Mouse (Mus musculus) forebrain, embryonic 12.5 days (tissue): Measurements from ENCODE around the gene Slc18a2. TPM values are rescaled to one million over a fixed set of nuclear protein-coding genes. Genes with fewer than 3 reads are reported as not detected.
A peak's percentile ranks its signal among the peaks of the same experiment; 100 is the strongest.

Experiments
- ATAC-seq: fragments of 200-750 bp; cut with Nextera tagmentation; 2 replicates; pipeline ENCODE4 v1.8.0; 2017; ENCODE audit warnings: moderate TSS enrichment; ENCODE audit not compliant: low FRiP score
- H3K27ac ChIP-seq: fragments of 300-500 bp; sonication (generic); 2 replicates; pipeline ENCODE4 v1.5.1; 2016; ENCODE audit warnings: mild to moderate bottlenecking
- H3K27me3 ChIP-seq: fragments of 300-500 bp; sonication (generic); 2 replicates; pipeline ENCODE4 v1.6.1; 2016; ENCODE audit warnings: mild to moderate bottlenecking
- H3K36me3 ChIP-seq: fragments of 300-500 bp; sonication (generic); replicated peaks from 2 replicates; pipeline ENCODE4 v1.6.1; 2016; ENCODE audit warnings: mild to moderate bottlenecking
- H3K4me1 ChIP-seq: fragments of 300-500 bp; sonication (generic); 2 replicates; pipeline ENCODE4 v1.6.1; 2016
- H3K4me2 ChIP-seq: fragments of 300-500 bp; sonication (generic); 2 replicates; pipeline ENCODE4 v1.6.1; 2016; ENCODE audit warnings: mild to moderate bottlenecking, moderate library complexity
- H3K4me3 ChIP-seq: fragments of 300-500 bp; sonication (generic); replicated peaks from 2 replicates; pipeline ENCODE4 v1.5.1; 2016; ENCODE audit warnings: mild to moderate bottlenecking
- H3K9ac ChIP-seq: fragments of 300-500 bp; sonication (generic); 2 replicates; pipeline ENCODE4 v1.6.1; 2016; ENCODE audit warnings: mild to moderate bottlenecking
- H3K9me3 ChIP-seq: fragments of 300-500 bp; sonication (generic); 2 replicates; pipeline ENCODE4 v1.6.1; 2016
- WGBS: fragments of 180-500 bp; shearing (Covaris S2); methylation state at CpG from one replicate; pipeline ENCODE4 v1.1.7; 2016; 5-methylcytosine and 5-hydroxymethylcytosine counted together
- polyA plus RNA-seq: library from polyadenylated mRNA; unstranded; fragments of >200 nt; fragmentation: Nextera tagmentation; extraction: Ambion mirVana; gene quantifications from 2 replicates; pipeline ENCODE4 v1.2.1, GENCODE M21; 2016

Gene Slc18a2
- polyA plus RNA-seq, 1 experiment from 2014 or later = 22.1 TPM

DNA sequence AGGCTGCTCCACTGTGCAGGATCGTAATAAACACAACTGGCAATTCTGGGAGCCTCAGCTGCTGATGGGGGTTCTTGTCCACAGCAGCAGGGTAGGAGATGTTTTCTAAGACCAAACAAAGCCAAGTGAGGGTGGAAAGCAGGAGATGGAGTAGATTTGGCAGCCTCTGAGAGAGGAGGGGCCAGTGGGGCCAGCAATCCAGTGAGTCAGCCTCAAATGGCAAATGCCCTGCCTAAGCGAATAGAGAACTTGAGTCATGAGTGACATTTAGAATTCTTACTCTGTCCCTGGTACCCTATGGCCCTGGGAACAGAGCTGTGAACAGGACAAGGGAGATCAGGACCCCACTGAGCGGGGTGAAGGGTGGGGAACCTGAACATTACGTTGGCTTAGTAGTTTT, 12.6 kb upstream of the Slc18a2 start:
- Histone ChIP-seq H3K4me2 (no peak overlapping the region), H3K4me1 (peaks cover 5% of the 10 kb centered on the region; the same call in 1 of the 2 replicates), H3K9me3 (no peaks in the 10 kb centered on the region), H3K36me3 (no peaks in the 10 kb centered on the region), H3K27ac (no peak overlapping the region), H3K27me3 (no peaks in the 10 kb centered on the region; the same call in 1 of the 2 replicates), H3K4me3 (no peak overlapping the region), H3K9ac (no peak overlapping the region)
- 88% methylated on average over 4 of the region's 4 CpGs for WGBS
- ATAC-seq = no peak

DNA sequence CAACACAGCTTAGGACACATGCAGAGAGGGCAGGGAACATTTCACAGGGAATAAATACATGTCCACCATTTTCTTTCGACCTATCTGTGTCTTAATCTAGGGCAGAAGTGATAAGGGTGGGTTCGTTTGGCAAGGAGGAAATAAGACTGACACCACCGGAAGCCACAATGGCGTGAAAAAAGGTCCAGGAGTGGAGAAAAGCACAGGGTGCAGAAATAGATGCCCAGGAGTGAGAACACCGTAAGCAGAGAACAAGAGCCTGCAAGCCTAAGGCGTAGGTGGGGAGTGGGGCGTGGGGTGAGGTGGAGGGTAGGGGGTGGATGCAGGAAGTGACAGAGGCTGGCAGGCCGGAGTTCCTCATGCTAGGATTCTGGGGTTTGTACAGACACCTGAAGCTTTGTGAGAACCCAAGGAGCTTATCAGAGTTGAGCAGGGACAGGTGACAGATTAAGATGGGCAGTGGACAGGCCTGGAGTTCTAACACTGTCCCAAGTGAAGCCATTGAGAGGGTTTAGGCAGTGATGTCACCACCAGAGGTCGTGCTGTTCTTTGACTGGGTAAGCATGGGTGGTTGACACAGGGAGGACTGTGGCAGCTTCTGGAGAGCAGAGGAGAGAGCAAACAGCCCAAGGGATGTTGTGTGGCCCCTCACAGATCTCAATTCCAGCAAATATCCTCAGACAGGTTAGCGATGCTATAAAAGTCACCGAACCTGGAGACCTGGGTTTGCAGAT, 12.0 kb upstream of the Slc18a2 start:
- no peak for ATAC-seq
- WGBS = 85% methylated on average over 11 of the region's 11 CpGs
- no peak overlapping the region for H3K27ac ChIP-seq
- H3K27me3 ChIP-seq = no peaks in the 10 kb centered on the region; the same call in 1 of the 2 replicates
- H3K4me2 ChIP-seq = no peak overlapping the region
- no peaks in the 10 kb centered on the region for H3K36me3 ChIP-seq
- H3K9me3 ChIP-seq = no peaks in the 10 kb centered on the region
- H3K4me1 ChIP-seq = peaks cover 5% of the 10 kb centered on the region; the same call in 1 of the 2 replicates
- H3K4me3 ChIP-seq = no peak overlapping the region
- H3K9ac ChIP-seq = no peak overlapping the region

DNA sequence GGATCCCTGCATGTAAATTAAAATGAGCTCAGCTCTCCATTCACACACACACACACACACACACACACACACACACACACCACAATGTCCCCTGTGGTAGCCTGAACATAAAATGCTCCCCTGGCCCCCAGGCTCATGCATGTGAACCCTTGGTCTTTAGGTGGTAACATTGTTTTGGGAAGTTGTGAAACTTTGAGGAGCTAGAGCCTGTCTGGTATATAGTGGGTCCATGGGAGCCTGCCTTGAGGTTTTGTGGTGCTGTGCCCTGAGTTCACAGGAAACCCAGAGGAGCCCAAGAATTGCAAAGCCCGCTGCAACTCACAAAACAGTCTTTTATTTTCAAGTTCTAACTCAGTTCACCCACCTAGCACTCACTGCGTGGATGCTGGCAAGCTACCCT, 8.0 kb upstream of the Slc18a2 start:
- Histone ChIP-seq H3K4me2 (no peak overlapping the region), H3K36me3 (no peaks in the 10 kb centered on the region), H3K9me3 (no peaks in the 10 kb centered on the region), H3K4me1 (no peaks in the 10 kb centered on the region), H3K9ac (no peak overlapping the region), H3K27me3 (no peaks in the 10 kb centered on the region), H3K4me3 (no peak overlapping the region), H3K27ac (no peak overlapping the region)
- no peak for ATAC-seq
- WGBS = 74% methylated on average over 2 of the region's 2 CpGs

DNA sequence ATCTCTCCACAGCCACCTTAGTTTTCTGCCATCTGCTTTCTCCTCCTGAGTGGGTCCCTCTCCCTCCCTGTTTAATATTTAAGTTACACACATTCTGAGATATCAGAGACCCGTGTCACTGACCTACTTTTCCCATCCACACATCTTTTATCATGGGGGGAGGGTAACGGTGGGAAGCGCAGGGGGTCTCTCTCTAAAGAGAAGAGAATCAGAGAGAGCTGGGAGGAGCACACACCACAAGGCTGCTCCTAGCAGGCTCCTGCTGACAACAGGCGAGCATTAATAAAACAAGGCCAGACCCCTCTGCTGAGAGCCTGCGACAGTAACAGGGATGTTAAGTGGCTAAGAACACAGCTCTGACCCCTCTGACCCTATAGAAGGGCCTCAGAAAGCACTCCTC, 1.1 kb upstream of the Slc18a2 start:
- H3K4me2 ChIP-seq = no peak overlapping the region
- peaks cover 48% of the 10 kb centered on the region for H3K27me3 ChIP-seq
- H3K9ac ChIP-seq = peak overlapping the region; percentile 4; the same call in 1 of the 2 replicates
- H3K4me3 ChIP-seq = no peak overlapping the region
- 51% methylated on average over 5 of the region's 5 CpGs for WGBS
- ATAC-seq = no peak
- peaks cover 26% of the 10 kb centered on the region for H3K4me1 ChIP-seq
- no peak overlapping the region for H3K27ac ChIP-seq
- H3K36me3 ChIP-seq = no peaks in the 10 kb centered on the region
- H3K9me3 ChIP-seq = no peaks in the 10 kb centered on the region

DNA sequence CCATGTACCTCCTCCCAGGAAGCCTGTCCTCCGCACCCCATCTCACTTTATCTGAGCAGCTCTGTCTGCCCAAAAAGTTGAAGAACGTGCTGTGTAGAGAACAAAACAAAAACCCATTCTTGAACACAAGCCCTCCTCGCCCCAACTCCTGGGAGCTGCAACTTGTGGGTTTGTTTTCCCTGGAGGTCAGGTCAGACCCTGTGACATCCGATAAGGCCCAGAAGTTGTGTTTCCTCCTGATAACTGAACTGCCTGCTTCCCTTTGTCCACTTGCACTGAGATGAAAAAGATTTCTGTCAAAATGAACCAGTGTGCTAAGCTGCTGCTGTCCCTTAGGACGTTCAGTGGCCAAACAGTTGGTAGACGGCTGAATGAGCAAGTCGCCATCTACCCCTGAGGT, 908 bp downstream of the Slc18a2 start:
- peaks cover 48% of the 10 kb centered on the region for H3K27me3 ChIP-seq
- peak overlapping the region; percentile 49 for H3K4me3 ChIP-seq
- H3K4me1 ChIP-seq = peaks cover 44% of the 10 kb centered on the region
- no peak for ATAC-seq
- H3K9me3 ChIP-seq = no peaks in the 10 kb centered on the region
- H3K36me3 ChIP-seq = no peaks in the 10 kb centered on the region
- H3K4me2 ChIP-seq = peak overlapping the region; percentile 83
- H3K9ac ChIP-seq = peak overlapping the region; percentile 58; the same call in 1 of the 2 replicates
- no peak overlapping the region for H3K27ac ChIP-seq
- WGBS = 50% methylated on average over 7 of the region's 7 CpGs

DNA sequence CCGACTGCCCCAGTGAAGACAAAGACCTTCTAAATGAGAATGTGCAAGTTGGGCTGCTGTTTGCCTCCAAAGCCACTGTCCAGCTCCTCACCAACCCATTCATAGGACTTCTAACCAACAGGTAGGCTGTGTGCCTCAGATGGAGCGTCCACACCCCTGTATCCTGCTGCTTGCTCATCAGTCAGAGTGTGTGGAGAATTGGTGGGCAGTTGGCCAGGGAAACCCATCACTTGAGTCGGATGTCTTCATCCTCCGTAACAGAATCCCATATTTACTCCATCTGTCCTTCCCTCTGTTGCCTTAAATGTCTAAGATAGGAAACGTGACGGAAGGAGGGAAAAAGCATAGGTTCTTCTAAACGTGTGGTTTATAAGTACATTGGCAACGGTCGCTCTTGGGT, 2.5 kb downstream of the Slc18a2 start:
- H3K4me3 ChIP-seq = no peak overlapping the region
- no peak overlapping the region for H3K9ac ChIP-seq
- H3K4me1 ChIP-seq = peaks cover 59% of the 10 kb centered on the region
- ATAC-seq = no peak
- H3K27ac ChIP-seq = no peak overlapping the region
- H3K9me3 ChIP-seq = no peaks in the 10 kb centered on the region
- H3K4me2 ChIP-seq = no peak overlapping the region
- 90% methylated on average over 9 of the region's 9 CpGs for WGBS
- H3K36me3 ChIP-seq = no peaks in the 10 kb centered on the region
- H3K27me3 ChIP-seq = peaks cover 48% of the 10 kb centered on the region

DNA sequence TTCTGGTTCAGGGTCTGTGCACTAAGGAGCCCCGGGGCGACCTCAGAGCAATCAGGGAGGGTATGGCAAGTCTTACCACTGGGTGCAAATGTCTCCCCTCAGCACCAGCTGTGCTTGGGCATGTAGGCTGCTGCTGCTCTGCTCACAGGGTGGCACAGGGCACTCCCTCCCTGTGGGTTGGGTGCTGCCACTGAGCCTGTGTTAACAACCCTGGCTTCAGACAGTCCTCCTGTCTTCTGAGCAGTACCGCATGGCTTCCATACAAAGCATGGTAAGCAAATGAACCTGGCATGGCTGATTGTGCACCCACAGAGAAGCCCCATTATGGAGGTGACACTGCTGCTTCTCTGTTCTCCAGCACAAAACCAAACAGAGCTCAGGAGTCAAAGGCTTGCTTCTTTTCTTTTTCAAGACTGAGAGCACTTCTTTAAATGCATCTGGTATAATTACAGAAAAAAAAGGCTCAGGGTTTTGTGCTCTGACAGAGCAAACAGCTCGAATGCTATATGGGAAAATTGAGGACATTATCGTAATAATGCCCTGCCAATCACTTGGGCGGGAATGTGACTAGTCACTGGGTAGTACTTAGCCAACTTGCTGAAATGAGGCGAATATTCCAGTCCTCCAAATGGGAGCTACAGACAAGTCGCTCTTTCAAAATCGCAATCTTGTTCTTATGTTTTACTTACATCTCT, 4.3 kb downstream of the Slc18a2 start:
- WGBS = 38% methylated on average over 9 of the region's 9 CpGs
- Histone ChIP-seq H3K9me3 (no peaks in the 10 kb centered on the region), H3K4me2 (peak overlapping the region; percentile 4), H3K4me3 (no peak overlapping the region), H3K9ac (peak overlapping the region; percentile 36; the same call in 1 of the 2 replicates), H3K27ac (peak overlapping the region; percentile 86), H3K4me1 (peaks cover 55% of the 10 kb centered on the region), H3K27me3 (peaks cover 37% of the 10 kb centered on the region), H3K36me3 (no peaks in the 10 kb centered on the region)
- ATAC-seq = peak; percentile 54

DNA sequence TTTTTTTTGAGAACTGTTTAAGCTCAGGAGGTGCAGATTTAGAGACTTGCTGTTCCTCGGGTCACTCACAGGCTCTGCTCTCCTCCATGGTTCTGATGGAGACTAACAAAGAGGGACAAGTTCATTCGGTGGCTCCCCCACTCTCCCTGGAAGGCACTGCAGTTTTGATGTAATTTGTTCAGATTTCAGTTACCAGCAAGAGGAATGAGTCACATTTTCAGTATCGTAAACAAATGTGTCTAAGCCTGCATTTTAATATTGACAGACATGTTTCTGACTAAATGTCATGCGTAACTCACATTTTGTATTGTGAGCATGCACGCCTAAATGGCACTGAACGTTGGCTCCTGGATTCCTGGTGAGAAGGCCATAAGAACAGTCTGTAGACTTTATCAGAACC, 5.2 kb downstream of the Slc18a2 start:
- Histone ChIP-seq H3K4me1 (peaks cover 46% of the 10 kb centered on the region), H3K36me3 (no peaks in the 10 kb centered on the region), H3K4me3 (no peak overlapping the region), H3K4me2 (no peak overlapping the region), H3K27ac (peak overlapping the region; percentile 58; the same call in 1 of the 2 replicates), H3K9ac (no peak overlapping the region), H3K27me3 (peaks cover 27% of the 10 kb centered on the region), H3K9me3 (no peaks in the 10 kb centered on the region)
- ATAC-seq = no peak
- 53% methylated on average over 6 of the region's 6 CpGs for WGBS

DNA sequence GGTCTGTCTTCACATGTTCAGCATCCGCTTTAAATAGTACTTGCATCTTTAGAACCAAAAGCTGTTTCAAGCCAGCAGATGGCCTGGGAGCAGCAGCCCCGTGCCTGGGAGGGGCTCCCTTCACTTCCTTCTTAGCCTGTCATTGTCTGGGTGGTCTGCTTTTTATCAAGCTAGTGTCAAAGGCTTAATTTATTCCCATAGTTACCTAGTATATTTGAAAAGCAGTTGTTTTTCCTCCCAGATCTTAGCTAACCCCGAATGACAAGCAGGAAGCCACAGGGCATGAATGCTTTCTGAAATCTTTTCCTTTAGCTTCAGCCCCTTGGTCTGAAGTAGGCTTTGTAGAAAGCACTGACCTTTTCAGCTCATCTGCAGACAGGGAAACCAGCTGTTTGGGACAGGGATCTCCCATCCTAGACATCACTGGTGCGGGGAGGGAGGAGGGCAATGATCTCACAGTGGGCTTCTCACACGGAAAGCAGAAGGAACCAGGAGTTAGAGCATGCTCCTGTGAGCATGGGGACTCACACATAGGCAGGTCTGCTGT, 6.8 kb downstream of the Slc18a2 start:
- no peaks in the 10 kb centered on the region for H3K9me3 ChIP-seq
- no peak overlapping the region for H3K4me2 ChIP-seq
- 7% methylated on average over 5 of the region's 5 CpGs for WGBS
- no peak overlapping the region for H3K9ac ChIP-seq
- peaks cover 36% of the 10 kb centered on the region for H3K4me1 ChIP-seq
- H3K27me3 ChIP-seq = peaks cover 14% of the 10 kb centered on the region; the same call in 1 of the 2 replicates
- H3K27ac ChIP-seq = peak overlapping the region; percentile 51
- no peak overlapping the region for H3K4me3 ChIP-seq
- H3K36me3 ChIP-seq = no peaks in the 10 kb centered on the region
- no peak for ATAC-seq

DNA sequence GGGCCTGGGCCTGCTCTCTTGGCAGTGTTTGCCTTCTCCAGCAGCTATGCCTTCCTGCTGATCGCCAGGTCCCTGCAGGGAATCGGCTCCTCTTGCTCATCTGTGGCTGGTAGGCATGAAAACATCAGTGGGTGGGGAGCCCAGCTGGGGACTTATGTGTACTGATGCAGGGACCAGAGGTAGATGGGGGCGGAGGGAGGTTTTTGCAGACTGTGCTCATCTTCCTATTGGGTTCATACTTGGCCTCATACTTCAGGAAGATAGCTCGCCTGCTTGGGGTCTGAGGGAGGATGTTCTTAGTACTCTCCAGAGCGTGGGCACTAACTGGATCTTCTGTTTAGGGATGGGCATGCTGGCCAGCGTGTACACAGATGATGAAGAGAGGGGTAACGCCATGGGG, 12.5 kb downstream of the Slc18a2 start:
- WGBS = 89% methylated on average over 7 of the region's 7 CpGs
- ATAC-seq = no peak
- Histone ChIP-seq H3K4me1 (no peaks in the 10 kb centered on the region), H3K36me3 (no peaks in the 10 kb centered on the region), H3K4me2 (no peak overlapping the region), H3K27ac (no peak overlapping the region), H3K4me3 (no peak overlapping the region), H3K9ac (no peak overlapping the region), H3K9me3 (no peaks in the 10 kb centered on the region), H3K27me3 (no peaks in the 10 kb centered on the region)

DNA sequence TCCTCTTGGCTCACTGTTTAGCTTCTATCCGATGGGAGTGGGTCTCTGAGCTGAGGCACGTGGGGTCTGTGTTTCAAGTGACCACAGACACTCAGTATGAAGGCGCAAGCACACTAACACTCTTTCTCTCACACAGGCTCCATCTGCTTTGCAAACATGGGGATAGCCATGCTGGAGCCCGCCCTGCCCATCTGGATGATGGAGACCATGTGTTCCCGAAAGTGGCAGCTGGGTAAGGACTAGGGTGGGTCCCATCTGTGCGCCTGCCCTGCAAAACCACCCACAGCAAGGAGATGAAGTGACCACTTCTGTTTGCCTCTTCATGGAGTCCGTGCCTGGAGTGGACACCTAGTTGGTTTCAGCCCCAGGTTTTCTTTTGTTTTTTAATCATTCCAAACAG, 15.7 kb downstream of the Slc18a2 start:
- Histone ChIP-seq H3K36me3 (peaks cover 8% of the 10 kb centered on the region), H3K27ac (no peak overlapping the region), H3K4me1 (no peaks in the 10 kb centered on the region), H3K4me2 (no peak overlapping the region), H3K27me3 (no peaks in the 10 kb centered on the region), H3K4me3 (no peak overlapping the region), H3K9me3 (no peaks in the 10 kb centered on the region), H3K9ac (no peak overlapping the region)
- no peak for ATAC-seq
- WGBS = 92% methylated on average over 7 of the region's 7 CpGs

DNA sequence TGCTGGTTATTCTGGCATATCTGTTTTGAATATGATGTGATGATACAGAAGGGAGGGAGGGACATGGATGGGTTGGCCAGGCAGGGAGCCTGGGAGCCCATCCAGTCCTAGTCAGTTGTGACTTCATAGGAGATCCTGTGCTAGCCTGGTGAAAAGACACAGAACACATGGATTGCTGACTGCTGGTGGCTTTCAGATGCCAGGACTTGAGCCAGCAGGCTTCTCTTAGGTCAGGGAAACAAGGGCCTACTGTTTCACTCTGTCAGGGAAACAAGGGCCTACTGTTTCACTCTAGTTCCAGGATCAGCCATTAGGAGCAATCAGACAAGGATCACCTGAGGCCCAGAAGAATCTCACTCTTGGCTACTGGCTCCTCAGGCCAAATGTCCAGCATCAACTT, 20.1 kb downstream of the Slc18a2 start:
- no peaks in the 10 kb centered on the region for H3K27me3 ChIP-seq
- ATAC-seq = no peak
- peaks cover 8% of the 10 kb centered on the region for H3K36me3 ChIP-seq
- no peaks in the 10 kb centered on the region for H3K4me1 ChIP-seq
- no peaks in the 10 kb centered on the region for H3K9me3 ChIP-seq
- no peak overlapping the region for H3K27ac ChIP-seq
- no peak overlapping the region for H3K4me2 ChIP-seq
- no peak overlapping the region for H3K4me3 ChIP-seq
- no peak overlapping the region for H3K9ac ChIP-seq
